Mouse (Mus musculus) embryonic facial prominence, embryonic 15.5 days (tissue): ENCODE data around the gene Mmp2. TPM values are rescaled to one million over a fixed set of nuclear protein-coding genes. Genes with fewer than 3 reads are reported as not detected.

ENCODE experiments used
- ATAC-seq: fragments of 200-750 bp; cut with Nextera tagmentation; 2 replicates; pipeline ENCODE4 v1.8.0; 2017; ENCODE audit warnings: low read depth, moderate TSS enrichment; ENCODE audit not compliant: insufficient number of reproducible peaks, low FRiP score, low TSS enrichment
- H3K27ac ChIP-seq: fragments of 300-500 bp; sonication (generic); replicated peaks from 2 replicates; pipeline ENCODE4 v1.5.1; 2015; ENCODE audit warnings: mild to moderate bottlenecking, inconsistent platforms
- H3K27me3 ChIP-seq: fragments of 300-500 bp; sonication (generic); 2 replicates; pipeline ENCODE4 v1.6.1; 2015; ENCODE audit warnings: inconsistent platforms
- H3K36me3 ChIP-seq: fragments of 300-500 bp; sonication (generic); 2 replicates; pipeline ENCODE4 v1.6.1; 2015; ENCODE audit warnings: mild to moderate bottlenecking, inconsistent platforms
- H3K4me1 ChIP-seq: fragments of 300-500 bp; sonication (generic); 2 replicates; pipeline ENCODE4 v1.6.1; 2015; ENCODE audit warnings: inconsistent platforms
- H3K4me2 ChIP-seq: fragments of 300-500 bp; sonication (generic); replicated peaks from 2 replicates; pipeline ENCODE4 v1.6.1; 2015; ENCODE audit warnings: mild to moderate bottlenecking, inconsistent platforms
- H3K4me3 ChIP-seq: fragments of 300-500 bp; sonication (generic); replicated peaks from 2 replicates; pipeline ENCODE4 v1.5.1; 2015; ENCODE audit warnings: mild to moderate bottlenecking, inconsistent platforms
- H3K9ac ChIP-seq: fragments of 300-500 bp; sonication (generic); 2 replicates; pipeline ENCODE4 v1.6.1; 2015; ENCODE audit warnings: inconsistent platforms
- H3K9me3 ChIP-seq: fragments of 300-500 bp; sonication (generic); replicated peaks from 2 replicates; pipeline ENCODE4 v1.6.1; 2016; ENCODE audit warnings: inconsistent platforms
- WGBS: fragments of 180-500 bp; shearing (Covaris S2); methylation state at CpG from one replicate; pipeline ENCODE4 v1.1.7; 2015; 5-methylcytosine and 5-hydroxymethylcytosine counted together
- polyA plus RNA-seq: library from polyadenylated mRNA; unstranded; fragments of >200 nt; fragmentation: Nextera tagmentation; extraction: Ambion mirVana; gene quantifications from 2 replicates; pipeline ENCODE4 v1.2.1, GENCODE M21; 2015

The Mmp2 gene
- polyA plus RNA-seq, 1 experiment from 2014 or later = 362 TPM

DNA sequence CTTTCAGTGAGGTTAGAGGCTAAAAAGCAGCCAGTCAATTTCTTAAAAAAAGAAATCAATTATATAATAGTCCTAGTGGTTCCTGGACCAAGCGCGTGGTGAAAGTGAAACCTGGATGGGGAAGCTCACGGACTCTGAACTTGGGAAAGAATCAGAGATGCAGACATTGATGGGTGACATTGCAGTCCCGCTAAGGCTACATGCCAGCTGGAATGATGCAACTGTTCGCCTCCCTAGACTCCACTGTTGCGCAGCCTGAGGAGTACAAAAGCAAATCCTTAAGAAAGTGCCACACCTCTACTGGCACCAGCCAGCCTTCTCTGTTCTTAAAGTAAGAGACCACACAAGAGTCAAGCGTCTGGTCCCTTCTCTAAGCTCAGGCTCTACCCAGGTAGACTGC lies 12.8 kb downstream of the Mmp2 start:
- Histone ChIP-seq H3K9ac (no peak overlapping the region), H3K4me3 (no peak overlapping the region), H3K4me1 (peaks cover 11% of the 10 kb centered on the region), H3K36me3 (peaks cover 70% of the 10 kb centered on the region), H3K9me3 (no peaks in the 10 kb centered on the region), H3K27me3 (no peaks in the 10 kb centered on the region), H3K4me2 (0 out of 2 replicates have a peak overlapping the region, but pooled peaks have one; percentile 4), H3K27ac (no peak overlapping the region)
- 81% methylated on average over 7 of the region's 7 CpGs for WGBS
- ATAC-seq = no peak

DNA sequence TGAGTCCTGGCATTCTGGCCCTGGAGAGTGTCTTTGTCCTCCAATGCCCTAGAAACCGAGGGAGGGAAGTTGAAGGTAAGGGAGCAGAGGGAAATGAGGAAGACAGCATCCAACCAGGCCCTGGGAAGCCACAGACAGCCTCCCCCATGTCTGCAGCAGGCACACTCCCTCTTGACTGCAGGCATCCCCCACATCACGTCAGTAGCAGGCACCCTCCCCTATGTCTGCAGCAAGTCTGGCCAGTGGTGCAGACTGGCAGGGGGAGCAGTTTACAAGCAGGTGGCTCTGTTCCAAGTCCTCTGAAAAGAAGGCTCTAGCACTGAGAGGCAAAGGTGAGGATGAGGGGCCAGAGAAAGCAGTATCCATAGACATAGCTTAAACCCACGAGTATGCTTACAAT lies 19.6 kb downstream of the Mmp2 start:
- no peak overlapping the region for H3K9ac ChIP-seq
- no peaks in the 10 kb centered on the region for H3K9me3 ChIP-seq
- 41% methylated on average over 3 of the region's 3 CpGs for WGBS
- H3K4me3 ChIP-seq = no peak overlapping the region
- no peak for ATAC-seq
- H3K27ac ChIP-seq = peak overlapping the region; percentile 56
- H3K27me3 ChIP-seq = no peaks in the 10 kb centered on the region
- H3K4me2 ChIP-seq = no peak overlapping the region
- peaks cover 52% of the 10 kb centered on the region for H3K36me3 ChIP-seq
- peaks cover 50% of the 10 kb centered on the region for H3K4me1 ChIP-seq

GRCm38 (mm10) chr8:92847299-92847698 lies 20.2 kb downstream of the Mmp2 start:
- H3K4me2 ChIP-seq = no peak overlapping the region
- peaks cover 45% of the 10 kb centered on the region for H3K4me1 ChIP-seq
- no peaks in the 10 kb centered on the region for H3K9me3 ChIP-seq
- no peak for ATAC-seq
- peaks cover 54% of the 10 kb centered on the region for H3K36me3 ChIP-seq
- H3K9ac ChIP-seq = no peak overlapping the region
- peak overlapping the region; percentile 56 for H3K27ac ChIP-seq
- no peak overlapping the region for H3K4me3 ChIP-seq
- 22% methylated on average over 9 of the region's 9 CpGs for WGBS
- no peaks in the 10 kb centered on the region for H3K27me3 ChIP-seq

DNA sequence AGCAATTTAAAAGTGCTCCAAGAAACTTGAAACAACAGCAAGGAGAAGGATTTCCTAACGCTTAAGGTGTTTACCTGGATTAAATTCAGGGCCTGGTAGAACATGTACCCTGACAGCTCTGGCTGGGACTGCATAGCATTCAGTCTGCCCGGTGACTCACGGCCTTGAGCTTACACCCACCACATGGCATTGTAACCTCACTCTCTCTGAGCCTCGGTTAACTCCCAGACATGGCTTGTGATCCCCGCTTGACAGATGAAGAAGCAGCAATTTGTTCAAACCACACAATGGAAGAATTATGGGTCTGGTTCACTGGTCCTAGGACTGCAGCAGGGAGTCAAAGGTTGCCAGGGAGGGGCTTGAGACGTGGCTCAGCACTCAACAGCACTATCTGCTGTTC lies 22.2 kb downstream of the Mmp2 start:
- WGBS = 45% methylated on average over 6 of the region's 6 CpGs
- H3K9me3 ChIP-seq = no peaks in the 10 kb centered on the region
- no peak for ATAC-seq
- peaks cover 54% of the 10 kb centered on the region for H3K4me1 ChIP-seq
- no peak overlapping the region for H3K9ac ChIP-seq
- no peak overlapping the region for H3K4me3 ChIP-seq
- H3K27me3 ChIP-seq = no peaks in the 10 kb centered on the region
- peaks cover 55% of the 10 kb centered on the region for H3K36me3 ChIP-seq
- H3K4me2 ChIP-seq = no peak overlapping the region
- H3K27ac ChIP-seq = peak overlapping the region; percentile 72

DNA sequence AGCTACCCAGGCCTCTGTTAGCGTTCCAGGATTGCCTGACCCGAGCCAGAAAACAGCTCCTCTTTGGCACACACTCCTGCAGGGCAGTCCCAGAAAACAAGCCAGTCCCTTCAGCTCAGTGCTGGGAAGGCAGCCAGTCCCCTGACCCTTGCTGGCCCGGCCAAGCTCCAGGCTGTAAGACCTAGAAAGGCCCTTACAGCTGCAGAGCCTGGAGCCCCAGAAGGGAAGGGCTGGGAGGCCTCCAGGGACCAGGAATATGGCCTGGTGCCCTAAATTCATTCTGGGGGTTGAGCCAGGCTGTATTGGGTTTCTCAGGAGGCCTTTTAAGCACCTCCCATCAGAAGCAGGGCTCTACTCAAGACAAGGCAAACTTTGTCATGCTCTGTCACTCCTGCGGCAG lies 23.1 kb downstream of the Mmp2 start:
- Histone ChIP-seq H3K4me2 (no peak overlapping the region), H3K9ac (no peak overlapping the region), H3K36me3 (peaks cover 47% of the 10 kb centered on the region), H3K4me1 (peaks cover 63% of the 10 kb centered on the region), H3K4me3 (no peak overlapping the region), H3K9me3 (no peaks in the 10 kb centered on the region), H3K27ac (peak overlapping the region; percentile 72), H3K27me3 (no peaks in the 10 kb centered on the region)
- peak; percentile 74 for ATAC-seq
- 60% methylated on average over 4 of the region's 4 CpGs for WGBS

- peaks cover 61% of the 10 kb centered on the region for H3K4me1 ChIP-seq
- 92% methylated on average over 3 of the region's 3 CpGs for WGBS
- no peaks in the 10 kb centered on the region; the same call in 1 of the 2 replicates for H3K27me3 ChIP-seq
- ATAC-seq = no peak
- peaks cover 37% of the 10 kb centered on the region for H3K36me3 ChIP-seq
- no peak overlapping the region for H3K4me3 ChIP-seq
- H3K9me3 ChIP-seq = no peaks in the 10 kb centered on the region
- H3K9ac ChIP-seq = no peak overlapping the region
- no peak overlapping the region for H3K4me2 ChIP-seq
- no peak overlapping the region for H3K27ac ChIP-seq
Measured at GRCm38 (mm10) chr8:92851381-92851780, 24.3 kb downstream of the Mmp2 start.

DNA sequence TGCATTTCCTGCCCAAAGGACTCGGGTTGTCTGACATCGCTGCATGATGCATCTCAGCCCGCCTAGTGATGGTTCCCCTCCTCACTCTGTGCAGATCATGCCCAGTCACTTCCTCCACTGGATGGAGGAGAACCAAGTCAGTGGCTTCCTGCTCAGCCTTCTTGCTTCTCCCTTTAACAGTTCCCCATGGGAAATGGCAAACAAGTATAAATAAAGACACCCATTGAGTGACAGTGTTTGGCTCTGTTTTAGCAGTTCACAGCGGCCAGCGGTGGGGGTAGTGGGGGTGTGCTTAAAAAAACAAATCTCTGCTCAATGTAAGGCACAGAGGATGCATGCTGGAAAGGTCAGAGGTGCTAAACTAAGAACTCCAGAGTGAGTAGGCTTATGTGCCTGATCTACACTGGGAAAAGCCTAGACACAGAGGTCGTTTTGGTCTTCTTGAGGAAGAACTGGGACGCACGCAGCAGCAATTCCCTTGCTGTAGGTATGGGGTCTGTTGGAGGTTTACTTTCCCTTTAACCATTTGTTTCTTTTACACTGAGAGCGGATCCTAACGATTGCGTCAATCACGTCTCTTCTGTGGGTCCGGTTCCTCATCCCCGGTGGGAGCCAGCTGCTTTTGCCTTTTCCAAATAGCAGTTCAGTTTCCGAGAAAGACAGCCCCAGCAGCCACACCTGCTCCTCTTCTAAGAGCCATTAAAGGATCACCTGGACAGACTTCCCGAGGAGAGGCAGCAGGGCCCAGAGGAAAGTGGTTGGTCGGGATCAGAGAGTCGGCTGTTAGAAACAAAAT lies 26.3 kb downstream of the Mmp2 start:
- peak overlapping the region; percentile 18; the same call in 1 of the 2 replicates for H3K27ac ChIP-seq
- no peak for ATAC-seq

GRCm38 (mm10) chr8:92854673-92855072 lies 27.6 kb downstream of the Mmp2 start:
- Histone ChIP-seq H3K9ac (no peak overlapping the region), H3K9me3 (no peaks in the 10 kb centered on the region), H3K36me3 (peaks cover 18% of the 10 kb centered on the region), H3K4me2 (peak overlapping the region; percentile 89), H3K4me3 (peak overlapping the region; percentile 70), H3K27ac (no peak overlapping the region; the same call in 1 of the 2 replicates), H3K4me1 (peaks cover 35% of the 10 kb centered on the region), H3K27me3 (no peaks in the 10 kb centered on the region; the same call in 1 of the 2 replicates)
- 80% methylated on average over 3 of the region's 3 CpGs for WGBS
- no peak for ATAC-seq

More for the DNA sequence above, 26.3 kb downstream of the Mmp2 start:
- Histone ChIP-seq H3K9ac (no peak overlapping the region), H3K36me3 (peaks cover 24% of the 10 kb centered on the region), H3K4me1 (peaks cover 44% of the 10 kb centered on the region), H3K4me2 (no peak overlapping the region), H3K9me3 (no peaks in the 10 kb centered on the region), H3K27me3 (no peaks in the 10 kb centered on the region; the same call in 1 of the 2 replicates), H3K4me3 (no peak overlapping the region)
- WGBS = 59% methylated on average over 18 of the region's 18 CpGs

- Histone ChIP-seq H3K9ac (peak within 1 kb of the TSS; percentile 70), H3K4me2 (peak within 1 kb of the TSS; percentile 89), H3K27ac (peak within 1 kb of the TSS; percentile 58; the same call in 1 of the 2 replicates), H3K27me3 (no peaks in the 10 kb centered on the region; the same call in 1 of the 2 replicates), H3K9me3 (no peaks in the 10 kb centered on the region), H3K4me1 (peaks cover 29% of the 10 kb centered on the region), H3K36me3 (peaks cover 16% of the 10 kb centered on the region), H3K4me3 (peak within 1 kb of the TSS; percentile 70)
- WGBS = under 1% methylated on average over 50 of the region's 50 CpGs
- ATAC-seq = peak; percentile 49; the same call in 1 of the 2 replicates
Measured at GRCm38 (mm10) chr8:92855171-92855894, 28.2 kb downstream of the Mmp2 start, which contains the start of gene Lpcat2. Gene Lpcat2 (plus strand): TSS chr8:92855339.

GRCm38 (mm10) chr8:92856273-92856986 lies 29.3 kb downstream of the Mmp2 start:
- Histone ChIP-seq H3K9ac (no peak overlapping the region), H3K4me3 (peak overlapping the region; percentile 70), H3K4me2 (peak overlapping the region; percentile 89), H3K27me3 (no peaks in the 10 kb centered on the region; the same call in 1 of the 2 replicates), H3K36me3 (peaks cover 16% of the 10 kb centered on the region), H3K27ac (no peak overlapping the region), H3K4me1 (peaks cover 26% of the 10 kb centered on the region), H3K9me3 (no peaks in the 10 kb centered on the region)
- no peak for ATAC-seq
- WGBS = 83% methylated on average over 7 of the region's 7 CpGs
